Mouse (Mus musculus) MEL (cell line): Measurements from ENCODE around the gene Fgf12. TPM values are rescaled to one million over a fixed set of nuclear protein-coding genes. Genes with fewer than 3 reads are reported as not detected.

Experiments
- DNase-seq: peaks from one replicate; pipeline ENCODE4 v3.0.0; 2011; ENCODE audit warnings: low read depth, low spot score
- H3K27ac ChIP-seq: 2 replicates; pipeline ENCODE4 v1.5.1; 2012; ENCODE audit warnings: low read depth, mild to moderate bottlenecking, control low read depth, low read length, moderate library complexity; ENCODE audit not compliant: control insufficient read depth
- H3K27me3 ChIP-seq, 2 experiments: fragments of 150-350 bp in 1 of 2; sonication (generic) in 1 of 2; 2 replicates each; pipeline ENCODE4 v1.6.1; 2012; ENCODE audit warnings: low read length in 2 of 2, mild to moderate bottlenecking in 2 of 2, improper control_type of control experiment in 1 of 2, moderate library complexity in 1 of 2; ENCODE audit not compliant: insufficient read depth in 2 of 2, control insufficient read depth in 1 of 2
- H3K36me3 ChIP-seq, 2 experiments: 2 replicates each; pipeline ENCODE4 v1.6.1; 2012 to 2014; ENCODE audit warnings: low read length in 2 of 2, improper control_type of control experiment in 1 of 2, inconsistent platforms in 1 of 2, mild to moderate bottlenecking in 1 of 2; ENCODE audit not compliant: insufficient read depth in 2 of 2, control insufficient read depth in 1 of 2
- H3K4me1 ChIP-seq, 2 experiments: fragments of 150-350 bp in 1 of 2; sonication (generic) in 1 of 2; 2 replicates each; pipeline ENCODE4 v1.6.1; 2012; ENCODE audit warnings: low read length in 2 of 2, improper control_type of control experiment in 1 of 2, mild to moderate bottlenecking in 1 of 2; ENCODE audit not compliant: insufficient read depth in 2 of 2, control insufficient read depth in 1 of 2
- H3K4me3 ChIP-seq, 2 experiments: fragments of 150-350 bp in 1 of 2; sonication (generic) in 1 of 2; 2 replicates each; pipeline ENCODE4 v1.5.1; 2012; ENCODE audit warnings: low read depth in 2 of 2, low read length in 2 of 2, mild to moderate bottlenecking in 2 of 2, moderate library complexity in 2 of 2, control low read depth in 1 of 2, improper control_type of control experiment in 1 of 2; ENCODE audit not compliant: control insufficient read depth in 1 of 2, insufficient read depth in 1 of 2
- H3K79me2 ChIP-seq: 2 replicates; pipeline ENCODE4 v1.6.1; 2012; ENCODE audit warnings: mild to moderate bottlenecking, low read length, moderate library complexity; ENCODE audit not compliant: control insufficient read depth, poor library complexity, insufficient read depth
- H3K9ac ChIP-seq: 2 replicates; pipeline ENCODE4 v1.6.1; 2012; ENCODE audit warnings: low read depth, mild to moderate bottlenecking, control low read depth, low read length, moderate library complexity; ENCODE audit not compliant: control insufficient read depth, poor library complexity, severe bottlenecking
- H3K9me3 ChIP-seq: fragments of 150-350 bp; sonication (generic); replicated peaks from 2 replicates; pipeline ENCODE4 v1.6.1; 2012; ENCODE audit warnings: mild to moderate bottlenecking, low read length, improper control_type of control experiment, moderate library complexity; ENCODE audit not compliant: insufficient read depth
- CHD1 ChIP-seq: IDR thresholded peaks from 2 replicates; pipeline ENCODE4 v1.6.1; 2012; ENCODE audit warnings: low read depth, mild to moderate bottlenecking, inconsistent platforms, low read length, improper control_type of control experiment
- CHD2 ChIP-seq: IDR thresholded peaks from 2 replicates; pipeline ENCODE4 v1.6.1; 2011; ENCODE audit warnings: low read length, improper control_type of control experiment
- CTCF ChIP-seq, 3 experiments: IDR thresholded peaks in 2 of 3; conservative IDR thresholded peaks in 1 of 3; 2 replicates each; pipeline ENCODE4 v1.5.1; 2011 to 2012; ENCODE audit warnings: low read length in 3 of 3, low read depth in 2 of 3, mild to moderate bottlenecking in 2 of 3, improper control_type of control experiment in 1 of 3, inconsistent platforms in 1 of 3, mixed read lengths in 1 of 3, moderate library complexity in 1 of 3; ENCODE audit not compliant: control insufficient read depth in 1 of 3, insufficient read depth in 1 of 3, poor library complexity in 1 of 3, severe bottlenecking in 1 of 3
- E2F4 ChIP-seq: IDR thresholded peaks from 2 replicates; pipeline ENCODE4 v1.6.1; 2011; ENCODE audit warnings: low read depth, low read length, improper control_type of control experiment, borderline replicate concordance
- GABPA ChIP-seq: IDR thresholded peaks from 2 replicates; pipeline ENCODE4 v1.6.1; 2012; ENCODE audit warnings: low read depth, mild to moderate bottlenecking, inconsistent platforms, low read length, improper control_type of control experiment, moderate library complexity
- KAT2A ChIP-seq: conservative IDR thresholded peaks from 2 replicates; pipeline ENCODE4 v1.6.1; 2012; ENCODE audit warnings: low read depth, low read length, improper control_type of control experiment, inconsistent platforms
- MAX ChIP-seq: IDR thresholded peaks from 2 replicates; pipeline ENCODE4 v1.6.1; 2011; ENCODE audit warnings: low read length, improper control_type of control experiment
- MYB ChIP-seq: IDR thresholded peaks from 2 replicates; pipeline ENCODE4 v1.6.1; 2011; ENCODE audit warnings: mild to moderate bottlenecking, low read depth, low read length, improper control_type of control experiment
- POLR2AphosphoS5 ChIP-seq: IDR thresholded peaks from 2 replicates; pipeline ENCODE4 v1.6.1; 2012; ENCODE audit warnings: low read depth, borderline replicate concordance, mild to moderate bottlenecking, inconsistent platforms, low read length, moderate library complexity, mixed read lengths
- RAD21 ChIP-seq: IDR thresholded peaks from 2 replicates; pipeline ENCODE4 v1.6.1; 2011; ENCODE audit warnings: mild to moderate bottlenecking, low read depth, low read length, improper control_type of control experiment
- SIN3A ChIP-seq: IDR thresholded peaks from 2 replicates; pipeline ENCODE4 v1.6.1; 2012; ENCODE audit warnings: low read length, improper control_type of control experiment, inconsistent platforms
- SMC3 ChIP-seq: IDR thresholded peaks from 2 replicates; pipeline ENCODE4 v1.6.1; 2011; ENCODE audit warnings: low read depth, low read length, improper control_type of control experiment
- USF2 ChIP-seq, 2 experiments: IDR thresholded peaks; 2 replicates each; pipeline ENCODE4 v1.6.1; 2011 to 2012; ENCODE audit warnings: improper control_type of control experiment in 2 of 2, low read length in 2 of 2, borderline replicate concordance in 1 of 2, inconsistent platforms in 1 of 2, low read depth in 1 of 2, mild to moderate bottlenecking in 1 of 2; ENCODE audit not compliant: insufficient read depth in 1 of 2
- ZNF384 ChIP-seq: IDR thresholded peaks from 2 replicates; pipeline ENCODE4 v1.6.1; 2012; ENCODE audit warnings: low read depth, mild to moderate bottlenecking, inconsistent platforms, low read length, improper control_type of control experiment
- polyA plus RNA-seq, 2 experiments: library from polyadenylated mRNA; stranded (reverse) in 1 of 2; unstranded in 1 of 2; fragments of >175 nt in 1 of 2; fragments of >200 nt in 1 of 2; gene quantifications; 2 replicates each; pipeline versions ENCODE4 v1.2.1 to v1.2.4; 2012; ENCODE audit warnings: low replicate concordance in 2 of 2, low read depth in 1 of 2; ENCODE audit not compliant: insufficient read length in 2 of 2, insufficient read depth in 1 of 2, missing spikeins in 1 of 2
- total RNA-seq: library from RNA; depleted of rRNA; stranded (reverse); fragments of 300-350 nt; gene quantifications from 2 replicates; pipeline ENCODE4 v1.2.3, GENCODE M21; 2012

The Fgf12 gene
- total and polyA plus RNA-seq, 3 experiments = not detected

DNA sequence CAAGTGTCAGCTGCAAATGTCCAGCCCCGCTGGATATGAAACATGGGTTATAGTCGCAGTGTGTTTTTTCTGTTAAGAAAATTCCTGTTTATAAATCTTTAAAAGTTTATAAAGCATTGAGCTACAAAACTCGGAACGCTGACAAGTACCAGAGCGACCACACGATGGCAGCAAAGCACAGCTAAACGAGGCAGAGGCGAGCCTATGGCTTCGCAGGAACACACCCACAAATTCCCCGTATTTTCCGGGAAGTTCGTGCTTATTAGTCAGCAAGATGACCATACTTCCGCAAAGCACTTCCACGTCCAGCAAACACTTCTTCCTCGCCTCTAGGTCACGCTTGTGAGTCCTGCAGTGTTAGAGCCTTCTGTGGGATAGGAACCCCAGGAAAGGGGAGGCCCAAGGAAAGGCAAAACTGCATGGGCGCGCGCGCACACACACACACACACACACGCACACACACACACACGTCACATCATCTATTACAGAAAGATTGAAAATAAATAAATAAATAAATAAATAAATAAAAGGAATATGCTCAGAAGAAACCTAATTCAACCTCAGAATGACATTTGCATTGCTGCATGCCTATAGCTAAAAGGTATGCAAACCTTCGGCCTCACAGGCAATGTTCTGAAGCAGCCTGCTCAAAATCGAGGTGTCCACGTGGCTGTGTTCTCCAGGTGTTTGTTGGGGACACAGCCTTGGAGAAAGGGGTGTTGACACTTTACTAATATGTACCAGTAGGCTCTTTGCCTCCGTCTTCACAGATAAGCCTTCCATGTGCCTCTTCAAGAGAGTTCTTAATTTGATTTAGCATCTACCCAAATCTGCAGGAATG, 159.6 kb downstream of the Fgf12 start:
- no peak overlapping the region for H3K9ac ChIP-seq
- H3K9me3 ChIP-seq = no peaks in the 10 kb centered on the region
- DNase-seq = peak; percentile 53
- TF ChIP-seq USF2 (IDR thresholded peaks at IDR 0.05; ENCODE audit: borderline replicate concordance in 1 of 2, insufficient read depth in 1 of 2, low read depth in 1 of 2, low read length in 2 of 2) = no peak
- no peak for TF ChIP-seq CHD2
- peak; percentile 56 for TF ChIP-seq SMC3
- TF ChIP-seq CTCF (IDR thresholded peaks at IDR 0.05 in 2 of 3, conservative IDR thresholded peaks at IDR 0.05 in 1 of 3; ENCODE audit: control insufficient read depth in 1 of 3, insufficient read depth in 1 of 3, low read depth in 2 of 3, low read length in 3 of 3, poor library complexity in 1 of 3, severe bottlenecking in 1 of 3) = peak; percentile 20 to 78 (median 66); a peak in 5 of 6 replicates
- no peak for TF ChIP-seq ZNF384
- TF ChIP-seq RAD21 = peak; percentile 76
- TF ChIP-seq SIN3A = no peak
- H3K27me3 ChIP-seq = no peaks in the 10 kb centered on the region
- no peaks in the 10 kb centered on the region for H3K4me1 ChIP-seq
- no peaks in the 10 kb centered on the region for H3K36me3 ChIP-seq
- no peak overlapping the region for H3K4me3 ChIP-seq
- H3K27ac ChIP-seq = no peak overlapping the region
- no peaks in the 10 kb centered on the region for H3K79me2 ChIP-seq

DNA sequence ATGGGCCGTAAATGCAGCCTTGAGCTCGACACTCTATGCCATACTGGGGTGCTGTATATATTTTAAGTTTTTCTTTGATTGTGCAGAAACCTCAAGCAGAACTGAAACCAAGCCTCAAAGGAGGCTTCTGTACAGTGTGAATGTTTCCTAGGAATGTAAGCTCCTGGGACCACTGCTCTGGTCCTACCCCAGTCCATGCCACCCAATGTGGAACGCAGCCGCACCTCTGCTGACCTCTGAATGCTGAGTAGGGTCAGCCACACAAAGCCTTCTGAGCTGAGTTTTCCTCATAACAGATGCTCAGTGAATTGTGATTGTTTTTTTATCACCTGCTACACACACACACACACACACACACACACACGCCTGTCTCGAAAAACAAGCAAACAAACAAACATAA, 160.4 kb downstream of the Fgf12 start:
- no peaks in the 10 kb centered on the region for H3K4me1 ChIP-seq
- no peak overlapping the region for H3K9ac ChIP-seq
- no peaks in the 10 kb centered on the region for H3K36me3 ChIP-seq
- no peaks in the 10 kb centered on the region for H3K79me2 ChIP-seq
- TF ChIP-seq CTCF (IDR thresholded peaks at IDR 0.05 in 2 of 3, conservative IDR thresholded peaks at IDR 0.05 in 1 of 3; ENCODE audit: control insufficient read depth in 1 of 3, insufficient read depth in 1 of 3, low read depth in 2 of 3, low read length in 3 of 3, poor library complexity in 1 of 3, severe bottlenecking in 1 of 3) = no peak
- H3K9me3 ChIP-seq = no peaks in the 10 kb centered on the region
- H3K4me3 ChIP-seq = no peak overlapping the region
- DNase-seq = no peak
- H3K27me3 ChIP-seq = no peaks in the 10 kb centered on the region
- H3K27ac ChIP-seq = no peak overlapping the region

DNA sequence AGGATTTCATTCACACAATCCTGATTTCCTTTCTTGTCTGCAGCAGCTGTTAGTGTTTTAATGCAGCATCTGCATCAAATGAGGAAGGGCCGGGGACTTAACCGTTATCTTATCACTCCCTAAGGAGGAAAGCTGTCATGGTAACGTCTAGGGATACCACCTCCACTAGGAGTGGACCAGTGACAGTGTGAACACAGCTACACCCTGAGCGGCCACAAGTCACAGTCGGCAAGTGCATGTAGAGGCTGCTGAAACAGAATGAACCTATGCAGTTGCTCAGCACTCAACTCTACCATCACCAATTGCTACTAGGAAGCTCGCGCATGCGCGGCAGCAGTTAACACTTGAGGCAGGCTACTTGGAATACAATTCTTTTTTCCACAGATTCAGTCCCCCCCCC, 161.3 kb downstream of the Fgf12 start:
- TF ChIP-seq CHD1 (no peak), POLR2AphosphoS5 (no peak), E2F4 (no peak), MYB (no peak), KAT2A (no peak), ZNF384 (no peak), USF2 (IDR thresholded peaks at IDR 0.05; ENCODE audit: borderline replicate concordance in 1 of 2, insufficient read depth in 1 of 2, low read depth in 1 of 2, low read length in 2 of 2) (no peak), MAX (no peak), GABPA (no peak)
- DNase-seq = peak; percentile 3
- Histone ChIP-seq H3K27me3 (no peaks in the 10 kb centered on the region), H3K36me3 (no peaks in the 10 kb centered on the region), H3K9ac (no peak overlapping the region), H3K79me2 (no peaks in the 10 kb centered on the region), H3K27ac (no peak overlapping the region), H3K9me3 (no peaks in the 10 kb centered on the region), H3K4me3 (no peak overlapping the region), H3K4me1 (no peaks in the 10 kb centered on the region)
